Mouse (Mus musculus) gastrocnemius, postnatal 14 days (tissue): ENCODE data around the gene Nmur1. TPM values are rescaled to one million over a fixed set of nuclear protein-coding genes. Genes with fewer than 3 reads are reported as not detected.

Experiments
- DNase-seq: peaks from one replicate; pipeline ENCODE4 v3.0.0; 2021; ENCODE audit warnings: mixed read lengths
- intact Hi-C: fragments of 180-260 bp; cut with DNase I; formaldehyde crosslinking; loops from one replicate; pipeline ENCODE4 v1.15.1; 2025; ENCODE audit warnings: low total_unique reads
- total RNA-seq, 2 experiments: library from RNA; stranded (reverse); gene quantifications; 2 replicates each; pipeline ENCODE4 v1.2.3; 2021

The Nmur1 gene
- total RNA-seq, 2 experiments from 2014 or later: not detected

GRCm38 (mm10) chr1:86441980-86442831 is 16.2 kb upstream of the Nmur1 start:
- intact Hi-C loops: loop anchor here (2.0 to 10.0 kb wide), 2 partner anchors 61 to 93 kb away; no protein-coding TSS in a partner anchor
- DNase-seq: peak; percentile 91

GRCm38 (mm10) chr1:86441724-86441979 is 15.6 kb upstream of the Nmur1 start:
- intact Hi-C loops: loop anchor here (2.0 to 10.0 kb wide), 2 partner anchors 61 to 93 kb away; no protein-coding TSS in a partner anchor

GRCm38 (mm10) chr1:86440887-86441723 is 15.1 kb upstream of the Nmur1 start:
- DNase-seq: no peak
- intact Hi-C loops: loop anchor here (2.0 to 10.0 kb wide), 2 partner anchors 62 to 94 kb away; no protein-coding TSS in a partner anchor

More at GRCm38 (mm10) chr1:86441724-86441979, 15.6 kb upstream of the Nmur1 start:
- DNase-seq: no peak

DNA sequence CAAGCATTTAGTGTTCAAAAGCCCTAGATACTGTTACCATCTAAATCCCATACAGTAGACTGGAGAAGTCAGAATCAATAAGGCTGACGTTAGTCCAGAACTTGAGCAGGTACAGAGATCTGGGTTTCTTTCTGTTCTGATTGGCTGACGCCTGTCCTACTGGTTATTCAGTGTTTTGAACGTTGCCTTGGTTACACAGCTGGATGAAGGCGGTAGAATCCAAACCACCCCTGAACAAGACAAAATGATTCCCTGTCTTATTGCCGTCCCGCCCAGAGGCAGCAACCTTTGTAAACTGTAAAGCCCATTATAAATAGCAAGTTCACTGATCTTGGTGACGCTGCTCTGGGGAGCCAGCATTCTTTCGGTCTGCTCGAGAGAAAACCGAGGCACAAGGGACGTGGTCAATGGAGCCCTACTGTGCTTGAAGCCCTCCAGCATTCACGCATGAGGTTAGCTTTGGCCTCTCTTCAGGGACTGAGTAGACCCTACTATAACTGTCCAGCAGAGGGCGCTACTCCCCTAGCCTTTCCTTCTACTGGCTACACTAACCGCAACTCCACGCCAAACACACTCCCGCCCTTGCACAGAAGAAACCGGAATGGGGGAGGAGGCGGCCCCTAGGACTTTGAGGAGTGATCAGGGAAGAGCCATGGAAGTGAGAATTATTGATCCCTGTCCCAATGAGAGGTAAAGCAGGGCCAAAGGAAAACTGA is 14.3 kb upstream of the Nmur1 start:
- DNase-seq: peak; percentile 94
- intact Hi-C loops: loop anchor here (2.0 to 10.0 kb wide), 2 partner anchors 62 to 94 kb away; no protein-coding TSS in a partner anchor

- intact Hi-C loops: loop anchor here (2.0 to 10.0 kb wide), 2 partner anchors 63 to 95 kb away; no protein-coding TSS in a partner anchor
- DNase-seq: peak; percentile 36
Measured at GRCm38 (mm10) chr1:86439487-86440170, 13.6 kb upstream of the Nmur1 start.

DNA sequence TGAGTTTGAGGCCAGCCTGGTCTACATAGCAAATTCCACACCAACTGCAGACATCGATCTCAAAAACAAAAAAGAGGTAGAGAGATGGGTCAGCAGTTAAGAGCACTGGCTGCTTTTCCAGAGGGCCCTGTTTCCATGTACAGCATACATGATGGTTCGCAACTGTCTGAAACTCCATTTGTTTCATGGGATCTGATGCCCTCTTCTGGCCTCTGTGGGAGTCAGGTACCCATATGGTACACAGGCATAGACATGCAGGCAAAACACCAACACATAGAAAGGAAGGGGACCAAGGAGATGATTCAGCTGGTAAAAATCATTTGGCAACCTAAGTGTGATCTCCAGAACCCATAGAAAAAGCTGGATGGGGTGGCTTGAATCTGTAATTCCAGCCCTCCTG is 12.5 kb upstream of the Nmur1 start:
- intact Hi-C loops: no loop called here
- no peak for DNase-seq

GRCm38 (mm10) chr1:86438014-86438319 is 11.9 kb upstream of the Nmur1 start:
- DNase-seq: no peak
- intact Hi-C loops: no loop called here

DNA sequence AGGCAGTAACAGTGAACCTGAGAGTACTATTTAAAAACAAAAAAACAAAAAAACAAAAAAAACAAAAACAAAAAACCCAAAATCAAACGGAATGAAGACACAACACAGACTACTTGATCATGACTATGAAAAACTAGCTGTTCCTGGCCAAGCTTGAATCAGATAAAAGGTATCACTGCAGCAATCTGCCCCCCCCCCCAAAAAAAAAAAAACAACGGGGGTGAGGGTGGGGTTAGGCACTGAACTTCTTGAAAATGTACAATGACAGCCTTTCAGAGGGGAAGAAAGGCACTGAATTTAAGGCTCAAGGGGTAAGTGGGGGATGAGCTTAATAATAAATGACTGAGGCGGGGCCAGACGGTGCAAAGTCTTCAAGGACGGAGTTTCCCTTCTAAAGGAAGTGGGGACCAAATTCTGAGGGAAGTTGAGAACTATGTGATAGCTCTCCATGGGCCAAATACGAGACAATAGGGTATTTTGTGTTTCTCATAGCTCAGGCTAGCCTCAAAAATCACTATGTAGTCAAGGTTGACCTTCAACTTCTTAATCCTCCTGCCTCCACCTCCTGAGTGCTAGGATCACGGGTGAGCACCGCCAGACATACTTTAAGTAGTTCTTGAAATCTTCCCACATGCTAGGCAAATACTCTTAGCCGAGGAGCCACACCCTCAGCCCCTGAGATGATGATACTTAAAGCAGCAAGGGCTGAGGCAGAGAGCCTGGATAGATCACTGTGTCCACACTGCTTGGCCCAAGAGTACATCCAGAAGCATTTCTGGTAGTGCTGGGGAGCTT is 11.4 kb upstream of the Nmur1 start:
- intact Hi-C loops: no loop called here
- DNase-seq: no peak

GRCm38 (mm10) chr1:86435302-86435821 is 9.3 kb upstream of the Nmur1 start:
- intact Hi-C loops: no loop called here
- peak; percentile 66 for DNase-seq

- DNase-seq: peak; percentile 99
- intact Hi-C loops: no loop called here
Measured at GRCm38 (mm10) chr1:86434439-86435201, 8.6 kb upstream of the Nmur1 start.

- intact Hi-C loops: no loop called here
- DNase-seq: peak; percentile 76
Measured at GRCm38 (mm10) chr1:86434001-86434400, 8.0 kb upstream of the Nmur1 start.

- no peak for DNase-seq
- intact Hi-C loops: no loop called here
Measured at GRCm38 (mm10) chr1:86433359-86433758, 7.3 kb upstream of the Nmur1 start.

DNA sequence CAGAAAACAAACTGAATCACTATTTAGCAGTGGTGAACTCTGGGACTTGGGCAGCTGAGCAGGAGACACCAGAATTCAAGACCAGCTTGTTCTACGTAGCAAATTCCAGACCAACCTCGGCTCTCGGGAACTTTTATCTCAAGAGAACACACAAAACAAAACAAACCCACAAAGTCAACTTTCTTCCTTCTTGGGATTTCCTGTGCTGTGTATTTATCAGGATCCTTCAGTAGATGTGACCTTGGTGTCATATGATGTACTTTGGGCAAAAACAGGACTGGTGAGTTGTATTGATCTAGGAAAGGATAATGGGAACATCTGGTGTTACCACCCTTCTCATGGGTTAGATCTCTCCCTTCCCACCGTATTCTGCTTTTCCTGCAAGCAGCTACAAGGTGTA is 6.8 kb upstream of the Nmur1 start:
- intact Hi-C loops: no loop called here
- DNase-seq: no peak

DNA sequence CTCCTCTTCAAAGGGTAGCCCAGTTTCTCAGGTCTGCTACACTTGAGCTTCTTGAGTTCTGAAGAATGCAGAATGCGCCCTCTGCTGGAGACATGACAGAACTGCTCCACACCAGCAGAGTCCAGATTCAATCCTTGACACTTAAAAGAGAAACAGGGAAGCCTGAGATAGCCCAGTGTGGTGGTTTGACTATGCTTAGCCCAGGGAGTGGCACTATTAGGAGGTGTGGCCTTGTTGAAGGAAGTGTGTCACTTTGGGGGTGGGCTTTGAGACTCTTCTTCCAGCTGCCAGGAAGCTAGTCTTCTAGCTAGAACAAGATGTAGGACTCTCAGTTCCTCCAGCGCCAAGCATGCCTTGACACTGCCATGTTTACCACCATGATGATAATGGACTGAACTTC is 4.0 kb upstream of the Nmur1 start:
- peak; percentile 69 for DNase-seq
- intact Hi-C loops: no loop called here

- DNase-seq: no peak
- intact Hi-C loops: loop anchor here (5.0 kb wide), 1 partner anchor 43 kb away; no protein-coding TSS in a partner anchor
Measured at GRCm38 (mm10) chr1:86424835-86425547, 1.0 kb downstream of the Nmur1 start.

DNA sequence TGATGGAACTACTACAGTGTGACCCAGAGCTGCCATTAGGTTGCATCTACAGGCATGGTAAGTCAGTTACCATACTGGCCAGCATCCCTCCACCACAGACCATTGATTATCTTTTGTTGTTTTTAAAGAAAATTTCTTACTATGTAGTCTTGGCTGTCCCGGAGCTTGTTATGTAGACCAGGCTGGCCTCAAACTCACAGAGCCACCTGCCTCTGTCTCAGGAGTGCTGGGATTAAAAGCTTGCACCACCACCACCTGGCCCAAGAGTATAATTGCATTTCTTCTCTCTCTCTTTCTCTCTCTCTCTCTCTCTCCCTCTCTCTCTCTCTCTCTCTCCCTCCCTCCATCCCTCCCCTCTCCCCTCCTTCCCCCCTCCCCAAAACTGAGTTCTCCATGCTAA is 1.7 kb downstream of the Nmur1 start:
- DNase-seq: no peak
- intact Hi-C loops: no loop called here

GRCm38 (mm10) chr1:86423879-86424278 is 2.1 kb downstream of the Nmur1 start:
- DNase-seq: no peak
- intact Hi-C loops: no loop called here
